Mouse (Mus musculus) megakaryocyte, adult 5-6 weeks (primary cell): ENCODE measurements around the gene Syt8. TPM values are rescaled to one million over a fixed set of nuclear protein-coding genes. Genes with fewer than 3 reads are reported as not detected.

Experiments used
- ATAC-seq: 2 replicates; pipeline ENCODE4 v1.8.0; 2016; ENCODE audit warnings: mild to moderate bottlenecking, inconsistent platforms; ENCODE audit not compliant: poor library complexity, severe bottlenecking
- total RNA-seq, 2 experiments: library from RNA; stranded (forward) in 1 of 2; stranded (reverse) in 1 of 2; fragments of 153-499, 151-499 nt in 1 of 2; fragments of 221-1000, 200-1000 nt in 1 of 2; gene quantifications; 2 replicates each; pipeline versions ENCODE4 v1.2.3 to v1.2.4; 2015 to 2017

The Syt8 gene
- total RNA-seq, 2 experiments from 2014 or later = not detected

DNA sequence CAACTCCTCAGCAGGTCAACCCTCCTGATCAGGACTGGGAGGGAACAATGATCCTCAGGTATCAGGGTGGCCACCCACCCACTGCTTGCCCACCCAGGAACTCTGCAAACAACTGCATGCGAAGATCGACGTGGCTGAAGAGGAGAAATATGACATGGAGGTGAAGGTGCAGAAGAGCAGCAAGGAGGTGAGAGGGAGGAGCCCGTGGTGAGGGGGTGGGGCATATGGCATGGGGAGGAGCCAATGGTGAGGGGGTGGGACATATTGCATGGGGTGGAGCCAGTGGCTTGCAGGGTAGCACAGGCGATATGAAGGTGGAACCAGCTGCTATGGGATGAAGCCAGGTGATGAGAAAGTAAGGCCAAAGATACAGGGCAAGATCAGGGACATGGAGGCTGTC lies 8.8 kb downstream of the Syt8 start:
- ATAC-seq = no peak

GRCm38 (mm10) chr7:142444171-142444570 lies 9.5 kb downstream of the Syt8 start:
- ATAC-seq = 0 out of 2 replicates have a peak, but pooled peaks have one; percentile 6

GRCm38 (mm10) chr7:142445324-142445723 lies 10.7 kb downstream of the Syt8 start:
- ATAC-seq = no peak

GRCm38 (mm10) chr7:142446264-142446663 lies 11.6 kb downstream of the Syt8 start:
- ATAC-seq = no peak

- ATAC-seq = peak; percentile 93
These were observed 14.5 kb downstream of the Syt8 start for GRCm38 (mm10) chr7:142449038-142449617.

DNA sequence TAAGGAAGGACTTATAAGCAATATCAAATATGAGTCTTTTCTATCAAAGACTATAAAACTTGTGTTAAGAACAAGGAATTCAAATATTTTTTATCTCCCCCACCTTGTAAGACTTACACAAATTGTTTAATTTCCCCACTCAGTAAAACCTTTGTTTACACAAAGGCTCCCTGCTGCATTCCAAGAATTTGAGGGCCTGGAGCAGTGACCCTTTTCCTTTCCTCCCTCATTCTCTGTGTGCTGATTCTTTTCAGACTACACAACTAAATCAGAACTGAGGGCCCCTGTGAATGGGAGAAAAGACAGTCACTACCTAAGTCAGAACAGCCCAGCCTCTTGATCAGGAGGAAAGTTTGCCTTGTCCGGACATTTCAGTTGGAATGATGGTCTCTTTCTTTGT lies 20.1 kb downstream of the Syt8 start:
- no peak for ATAC-seq

GRCm38 (mm10) chr7:142455251-142455650 lies 20.6 kb downstream of the Syt8 start:
- no peak for ATAC-seq

DNA sequence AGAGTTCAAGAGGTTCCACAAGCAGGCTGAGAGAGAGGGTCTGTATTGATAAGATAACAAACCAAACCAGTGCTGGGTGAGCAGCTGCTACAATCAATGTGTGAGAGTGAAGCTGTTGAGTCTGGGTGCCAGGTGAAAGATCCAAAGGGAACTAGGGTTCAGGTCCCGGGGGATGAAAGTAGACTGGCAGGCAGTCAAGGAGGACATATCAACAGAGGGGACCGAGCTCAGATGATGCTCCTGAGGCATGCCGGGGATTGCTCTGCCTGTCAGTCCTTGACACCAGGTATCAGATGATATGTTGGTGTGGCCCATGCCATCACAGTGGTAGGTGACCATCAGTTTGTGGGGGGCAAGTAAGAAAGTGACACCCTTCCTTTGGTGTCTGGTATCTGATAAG lies 22.2 kb downstream of the Syt8 start:
- ATAC-seq = no peak

DNA sequence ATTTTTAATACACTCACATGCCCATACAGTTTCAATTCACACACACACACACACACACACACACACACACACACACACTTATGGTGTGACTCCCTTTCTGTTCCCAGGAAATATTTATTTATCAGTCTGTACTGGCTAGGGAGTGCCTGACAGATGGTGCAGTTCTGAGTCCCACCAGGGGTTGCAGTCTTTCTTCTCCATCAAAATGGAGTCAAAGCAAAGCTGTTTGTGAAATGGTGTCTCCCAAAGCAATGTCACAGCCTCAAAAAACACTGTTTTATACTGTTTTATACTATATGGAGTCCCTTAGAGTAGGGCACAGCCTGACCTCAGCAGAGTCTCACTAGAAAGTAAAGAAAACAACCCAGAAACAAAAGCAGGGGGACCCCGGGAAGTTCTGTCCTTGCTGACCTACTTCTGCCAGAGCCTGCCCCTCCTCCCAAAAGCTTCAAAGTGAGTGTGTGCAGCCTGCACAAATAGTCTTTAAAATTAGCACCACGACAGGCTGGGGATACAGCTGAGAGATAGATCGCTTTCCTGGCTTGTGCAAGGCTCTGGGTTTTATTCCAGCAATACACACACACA lies 22.7 kb downstream of the Syt8 start:
- ATAC-seq = no peak

- peak; percentile 56 for ATAC-seq
These were observed 23.4 kb downstream of the Syt8 start for GRCm38 (mm10) chr7:142458026-142458425.

- ATAC-seq = no peak
These were observed 24.1 kb downstream of the Syt8 start for GRCm38 (mm10) chr7:142458676-142459298.

- ATAC-seq = no peak
These were observed 24.6 kb downstream of the Syt8 start for GRCm38 (mm10) chr7:142459299-142459691.

GRCm38 (mm10) chr7:142460636-142461077 lies 26.0 kb downstream of the Syt8 start, which contains the start of gene Lsp1:
TSS of gene Lsp1 (plus strand) at chr7:142460809.
- ATAC-seq = peak; percentile 62

DNA sequence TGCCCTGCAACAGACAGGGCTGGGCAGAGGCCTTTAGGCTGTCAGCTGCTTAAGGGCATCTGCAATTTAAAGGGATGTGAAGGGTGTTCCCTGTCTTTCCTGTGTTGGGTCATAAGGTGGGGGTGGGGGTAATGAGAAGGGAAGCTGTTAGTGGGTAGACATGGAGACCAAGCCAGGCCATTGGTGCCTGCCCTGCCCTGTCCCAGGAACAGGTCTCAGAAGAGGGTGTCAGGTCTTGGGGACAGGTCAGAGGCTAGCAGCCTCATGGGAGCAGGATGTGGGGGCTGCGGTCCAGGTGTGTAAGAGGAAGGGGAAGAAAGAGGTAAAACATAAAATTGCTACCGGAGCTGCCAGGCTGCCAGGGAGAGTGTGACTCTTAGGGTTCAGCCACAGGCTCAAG lies 26.8 kb downstream of the Syt8 start:
- peak; percentile 60 for ATAC-seq

DNA sequence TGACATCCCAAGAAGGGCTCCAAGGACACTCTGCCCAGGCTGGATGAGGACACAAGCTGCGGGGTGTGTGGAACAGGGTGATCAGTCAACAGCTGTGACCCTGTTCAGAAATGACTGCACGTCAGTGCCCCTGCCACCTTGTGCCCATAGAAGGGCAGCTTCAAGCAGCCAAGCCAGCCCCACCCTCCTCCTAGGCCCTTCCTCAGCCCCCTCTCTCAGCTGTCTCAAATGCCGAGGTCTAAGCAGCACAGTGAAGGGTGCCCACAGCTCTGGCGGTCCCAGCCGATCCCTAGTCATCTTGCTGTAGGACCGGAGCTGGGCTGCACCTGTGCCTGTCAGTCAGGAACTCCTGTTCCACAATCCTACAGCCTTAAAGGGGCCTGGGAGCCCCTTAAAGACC lies 27.5 kb downstream of the Syt8 start:
- ATAC-seq = no peak

DNA sequence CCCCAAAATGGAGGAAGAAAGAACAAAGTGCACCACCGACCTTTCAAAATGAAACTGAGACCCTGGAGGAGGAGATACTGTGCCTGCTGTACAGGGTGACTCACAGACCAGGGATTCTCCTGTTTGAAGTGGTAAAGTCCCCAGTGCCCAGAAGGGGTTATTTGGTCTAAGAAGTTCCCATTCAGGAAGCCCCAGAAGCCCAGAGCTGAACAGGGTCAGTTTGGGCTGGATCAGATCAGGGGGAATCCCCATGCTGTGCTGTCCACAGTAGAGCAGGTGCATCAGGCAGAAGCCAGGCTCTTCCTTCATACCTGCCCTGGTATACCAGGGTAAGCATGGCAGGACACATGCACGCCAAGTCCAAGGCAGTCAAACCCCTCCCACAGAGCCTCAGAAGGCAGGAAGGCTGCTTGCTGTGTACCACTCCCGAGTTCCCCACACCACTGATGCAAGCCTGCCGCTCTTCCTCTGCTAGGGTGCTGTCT lies 28.0 kb downstream of the Syt8 start:
- ATAC-seq = peak; percentile 22

DNA sequence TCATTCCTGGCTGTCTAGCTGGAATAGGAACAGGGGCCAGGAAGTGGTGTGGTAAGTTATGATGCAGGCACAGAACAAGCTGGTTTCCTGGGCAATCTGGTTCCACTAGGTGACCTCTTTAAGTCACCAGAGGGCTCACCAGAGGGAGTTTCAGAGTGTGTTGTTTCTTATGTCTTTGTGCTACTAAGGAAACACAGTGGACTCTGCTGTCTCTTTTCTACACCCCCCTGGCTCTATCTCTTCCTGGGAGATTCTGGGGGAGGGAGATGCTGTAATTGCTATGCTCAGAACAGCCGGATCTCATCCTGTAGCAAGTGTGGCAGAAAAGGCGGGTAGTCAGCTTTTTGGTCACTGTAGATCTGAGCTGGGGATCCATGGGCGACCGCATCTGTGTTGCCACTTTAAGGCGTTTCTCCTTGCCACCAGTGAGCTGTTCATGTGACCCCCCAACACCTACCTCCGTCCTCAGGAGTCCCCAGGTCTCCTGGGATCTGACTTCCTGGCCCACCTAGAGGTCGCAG lies 35.6 kb downstream of the Syt8 start:
- no peak for ATAC-seq

DNA sequence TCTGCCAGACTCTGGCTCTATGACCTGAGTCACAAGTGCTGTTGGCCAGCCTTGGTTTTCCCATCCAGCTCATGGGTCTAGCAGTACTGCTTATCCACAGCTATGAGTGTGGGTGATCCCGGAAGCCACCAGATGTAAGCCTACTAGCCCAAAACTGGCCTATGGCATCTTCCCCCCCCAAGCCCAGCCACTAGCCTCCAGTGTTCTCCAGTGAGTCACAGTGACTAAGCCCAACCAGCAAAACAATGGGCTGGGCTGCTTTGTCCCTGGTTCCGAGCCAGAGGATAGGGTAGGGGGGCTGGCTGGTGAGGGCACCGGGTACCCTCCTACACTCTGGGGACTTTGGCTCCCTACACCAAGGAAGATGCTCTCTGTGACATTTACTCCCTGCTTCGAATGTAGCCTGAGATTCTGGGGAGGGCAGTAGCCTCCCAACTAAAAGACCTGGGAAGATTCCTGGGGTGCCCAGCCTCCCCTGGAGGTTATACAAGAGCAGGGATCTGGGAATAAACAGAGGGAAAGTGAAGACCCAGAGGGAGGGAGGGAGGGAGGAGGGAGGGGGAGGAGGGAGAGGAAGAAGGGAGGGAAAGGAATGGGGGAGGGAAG lies 36.3 kb downstream of the Syt8 start:
- peak; percentile 27; the same call in 1 of the 2 replicates for ATAC-seq

DNA sequence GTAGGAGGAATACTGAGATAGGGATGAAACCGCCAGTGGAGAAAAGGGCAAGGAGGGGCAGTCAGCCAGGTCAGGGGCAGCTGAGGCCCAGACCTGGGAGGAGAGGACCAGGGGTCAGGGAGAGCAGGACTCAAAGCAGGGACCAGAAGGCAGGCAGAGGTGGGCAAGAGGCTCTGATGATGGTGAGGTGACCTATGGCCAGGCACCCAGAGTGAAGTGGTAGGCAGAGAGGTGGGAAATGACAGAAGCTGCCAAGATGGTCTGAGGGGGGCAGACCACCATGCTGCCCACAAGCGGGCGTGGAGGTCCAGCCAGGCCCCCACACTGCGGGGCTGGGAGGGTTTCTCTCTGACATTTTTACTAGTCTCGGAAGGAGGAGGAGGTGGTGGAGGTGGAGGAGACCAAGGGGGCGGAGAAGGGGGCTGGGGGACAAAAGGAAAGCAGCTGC lies 36.8 kb downstream of the Syt8 start:
- ATAC-seq = no peak

GRCm38 (mm10) chr7:142471884-142472570 lies 37.4 kb downstream of the Syt8 start:
- no peak for ATAC-seq

DNA sequence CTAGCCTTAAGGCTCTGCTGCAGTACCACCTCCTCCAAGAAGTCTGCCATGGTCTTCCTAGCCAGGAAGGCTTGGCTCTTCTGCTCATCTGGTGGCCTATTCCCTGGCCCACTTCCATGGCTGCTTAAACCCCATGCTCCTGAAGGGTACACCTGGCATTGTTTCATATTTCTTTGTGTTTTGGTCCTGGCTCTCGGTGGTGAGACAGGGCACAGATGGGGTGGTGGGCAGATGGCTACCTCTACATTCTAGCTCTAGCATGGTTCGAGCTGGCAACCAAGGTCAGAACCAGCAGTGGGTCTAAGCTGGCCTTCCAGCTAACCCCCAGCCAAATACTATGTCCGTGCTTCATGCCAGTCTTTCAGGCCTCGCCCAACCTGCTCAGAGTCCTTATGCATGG lies 38.3 kb downstream of the Syt8 start:
- ATAC-seq = no peak
